Mouse (Mus musculus): Measurements from ENCODE around the gene Scn3a.
A peak's percentile ranks its signal among the peaks of the same experiment; 100 is the strongest.

Gene Scn3a

GRCm38 (mm10) chr2:65538436-65538835 lies 29.0 kb downstream of the Scn3a start:
- Histone ChIP-seq H3K4me1 (replicated peaks; ENCODE audit: low read depth, low read length) (peaks cover 4% of the 10 kb centered on the region), H3K36me3 (ENCODE audit: insufficient read depth, low read length) (no peaks in the 10 kb centered on the region), H3K27me3 (ENCODE audit: insufficient read depth, low read length) (no peaks in the 10 kb centered on the region), H3K9me3 (ENCODE audit: low read length) (no peaks in the 10 kb centered on the region), H3K4me3 (replicated peaks; ENCODE audit: low read length) (no peak overlapping the region)
- TF ChIP-seq CTCF (conservative IDR thresholded peaks at IDR 0.05; ENCODE audit: low read length), result no peak
- no peak for TF ChIP-seq NANOG (IDR thresholded peaks at IDR 0.05; ENCODE audit: borderline replicate concordance, low read length)
- no peak for TF ChIP-seq POU5F1 (IDR thresholded peaks at IDR 0.05; ENCODE audit: borderline replicate concordance, low read length)

GRCm38 (mm10) chr2:65532127-65532854 lies 35.1 kb downstream of the Scn3a start:
- TF ChIP-seq NANOG (IDR thresholded peaks at IDR 0.05; ENCODE audit: borderline replicate concordance, low read length) (no peak), CTCF (conservative IDR thresholded peaks at IDR 0.05; ENCODE audit: low read length) (no peak), POU5F1 (IDR thresholded peaks at IDR 0.05; ENCODE audit: borderline replicate concordance, low read length) (no peak)
- Histone ChIP-seq H3K9me3 (ENCODE audit: low read length) (no peaks in the 10 kb centered on the region), H3K4me3 (replicated peaks; ENCODE audit: low read length) (no peak overlapping the region), H3K27me3 (ENCODE audit: insufficient read depth, low read length) (no peaks in the 10 kb centered on the region), H3K36me3 (ENCODE audit: insufficient read depth, low read length) (no peaks in the 10 kb centered on the region), H3K4me1 (replicated peaks; ENCODE audit: low read depth, low read length) (no peaks in the 10 kb centered on the region)

GRCm38 (mm10) chr2:65529148-65529547 lies 38.3 kb downstream of the Scn3a start:
- H3K4me1 ChIP-seq (replicated peaks; ENCODE audit: low read depth, low read length), result no peaks in the 10 kb centered on the region
- H3K27me3 ChIP-seq (ENCODE audit: insufficient read depth, low read length), result no peaks in the 10 kb centered on the region
- TF ChIP-seq POU5F1 (IDR thresholded peaks at IDR 0.05; ENCODE audit: borderline replicate concordance, low read length) (no peak), NANOG (IDR thresholded peaks at IDR 0.05; ENCODE audit: borderline replicate concordance, low read length) (no peak), CTCF (conservative IDR thresholded peaks at IDR 0.05; ENCODE audit: low read length) (no peak)
- no peaks in the 10 kb centered on the region for H3K36me3 ChIP-seq (ENCODE audit: insufficient read depth, low read length)
- H3K9me3 ChIP-seq (ENCODE audit: low read length), result no peaks in the 10 kb centered on the region
- H3K4me3 ChIP-seq (replicated peaks; ENCODE audit: low read length), result no peak overlapping the region

GRCm38 (mm10) chr2:65516703-65517102 lies 50.7 kb downstream of the Scn3a start:
- Histone ChIP-seq H3K4me1 (replicated peaks; ENCODE audit: low read depth, low read length) (0 out of 2 replicates have a peak, but pooled peaks cover 3% of the 10 kb centered on the region), H3K9me3 (ENCODE audit: low read length) (no peaks in the 10 kb centered on the region), H3K36me3 (ENCODE audit: insufficient read depth, low read length) (no peaks in the 10 kb centered on the region), H3K27me3 (ENCODE audit: insufficient read depth, low read length) (no peaks in the 10 kb centered on the region), H3K4me3 (replicated peaks; ENCODE audit: low read length) (no peak overlapping the region)
- no peak for TF ChIP-seq NANOG (IDR thresholded peaks at IDR 0.05; ENCODE audit: borderline replicate concordance, low read length)
- TF ChIP-seq CTCF (conservative IDR thresholded peaks at IDR 0.05; ENCODE audit: low read length), result no peak

GRCm38 (mm10) chr2:65508217-65508616 lies 59.2 kb downstream of the Scn3a start:
- no peaks in the 10 kb centered on the region for H3K9me3 ChIP-seq (ENCODE audit: low read length)
- H3K27me3 ChIP-seq (ENCODE audit: insufficient read depth, low read length), result no peaks in the 10 kb centered on the region
- no peaks in the 10 kb centered on the region for H3K36me3 ChIP-seq (ENCODE audit: insufficient read depth, low read length)
- TF ChIP-seq NANOG (IDR thresholded peaks at IDR 0.05; ENCODE audit: borderline replicate concordance, low read length), result no peak
- TF ChIP-seq CTCF (conservative IDR thresholded peaks at IDR 0.05; ENCODE audit: low read length), result no peak
- TF ChIP-seq POU5F1 (IDR thresholded peaks at IDR 0.05; ENCODE audit: borderline replicate concordance, low read length), result no peak
- 0 out of 2 replicates have a peak overlapping the region, but pooled peaks have one; percentile 24 for H3K4me3 ChIP-seq (replicated peaks; ENCODE audit: low read length)
- peaks cover 4% of the 10 kb centered on the region; the same call in 1 of the 2 replicates for H3K4me1 ChIP-seq (replicated peaks; ENCODE audit: low read depth, low read length)

- Histone ChIP-seq H3K9me3 (ENCODE audit: low read length) (no peaks in the 10 kb centered on the region), H3K4me3 (replicated peaks; ENCODE audit: low read length) (no peak overlapping the region), H3K36me3 (ENCODE audit: insufficient read depth, low read length) (no peaks in the 10 kb centered on the region), H3K4me1 (replicated peaks; ENCODE audit: low read depth, low read length) (no peaks in the 10 kb centered on the region; the same call in 1 of the 2 replicates), H3K27me3 (ENCODE audit: insufficient read depth, low read length) (no peaks in the 10 kb centered on the region)
- TF ChIP-seq CTCF (conservative IDR thresholded peaks at IDR 0.05; ENCODE audit: low read length) (no peak), POU5F1 (IDR thresholded peaks at IDR 0.05; ENCODE audit: borderline replicate concordance, low read length) (no peak), NANOG (IDR thresholded peaks at IDR 0.05; ENCODE audit: borderline replicate concordance, low read length) (no peak)
Observed at GRCm38 (mm10) chr2:65490450-65490849, 77.0 kb downstream of the Scn3a start.

- Histone ChIP-seq H3K4me3 (replicated peaks; ENCODE audit: low read length) (no peak overlapping the region), H3K4me1 (replicated peaks; ENCODE audit: low read depth, low read length) (no peaks in the 10 kb centered on the region), H3K27me3 (ENCODE audit: insufficient read depth, low read length) (no peaks in the 10 kb centered on the region), H3K9me3 (ENCODE audit: low read length) (no peaks in the 10 kb centered on the region), H3K36me3 (ENCODE audit: insufficient read depth, low read length) (no peaks in the 10 kb centered on the region)
- TF ChIP-seq NANOG (IDR thresholded peaks at IDR 0.05; ENCODE audit: borderline replicate concordance, low read length), result no peak
Observed at GRCm38 (mm10) chr2:65483434-65483833, 84.0 kb downstream of the Scn3a start.

- TF ChIP-seq NANOG (IDR thresholded peaks at IDR 0.05; ENCODE audit: borderline replicate concordance, low read length), result no peak
- TF ChIP-seq CTCF (conservative IDR thresholded peaks at IDR 0.05; ENCODE audit: low read length), result no peak
- TF ChIP-seq POU5F1 (IDR thresholded peaks at IDR 0.05; ENCODE audit: borderline replicate concordance, low read length), result no peak
- no peaks in the 10 kb centered on the region for H3K36me3 ChIP-seq (ENCODE audit: insufficient read depth, low read length)
- H3K4me1 ChIP-seq (replicated peaks; ENCODE audit: low read depth, low read length), result no peaks in the 10 kb centered on the region
- H3K4me3 ChIP-seq (replicated peaks; ENCODE audit: low read length), result no peak overlapping the region
- no peaks in the 10 kb centered on the region for H3K9me3 ChIP-seq (ENCODE audit: low read length)
- no peaks in the 10 kb centered on the region for H3K27me3 ChIP-seq (ENCODE audit: insufficient read depth, low read length)
Observed at GRCm38 (mm10) chr2:65481007-65481672, 86.3 kb downstream of the Scn3a start.

All from E14TG2a.4 (cell line).